Mouse (Mus musculus) gastrocnemius, postnatal 10 days (tissue): ENCODE results near the gene Ube3c. TPM values are rescaled to one million over a fixed set of nuclear protein-coding genes. Genes with fewer than 3 reads are reported as not detected.
A peak's percentile ranks its signal among the peaks of the same experiment; 100 is the strongest.

Source experiments
- DNase-seq: peaks from one replicate; pipeline ENCODE4 v3.0.0; 2021; ENCODE audit warnings: mixed read lengths
- total RNA-seq, 2 experiments: library from RNA; stranded (reverse); gene quantifications; 2 replicates each; pipeline ENCODE4 v1.2.3; 2021

The Ube3c gene
- total RNA-seq, 2 experiments from 2014 or later: 32.7 to 35.0 TPM

DNA sequence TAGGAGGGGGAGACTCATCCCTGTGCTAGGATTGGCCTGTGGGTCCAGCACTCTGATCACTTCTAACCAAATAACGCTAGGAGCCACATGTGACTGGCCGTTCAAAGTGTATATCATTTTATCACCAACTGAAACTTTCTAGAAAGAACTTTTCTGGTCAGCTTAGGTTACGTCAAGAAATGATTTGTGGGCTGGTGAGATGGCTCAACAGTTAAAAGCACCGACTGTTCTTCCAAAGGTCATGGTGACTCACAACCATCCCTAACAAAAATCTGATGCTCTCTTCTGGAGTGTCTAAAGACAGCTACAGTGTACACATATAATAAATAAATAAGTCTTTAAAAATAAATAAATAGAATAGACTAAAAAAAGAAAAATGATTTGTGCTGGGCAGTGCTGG lies 103.5 kb downstream of the Ube3c start:
- DNase-seq: no peak

DNA sequence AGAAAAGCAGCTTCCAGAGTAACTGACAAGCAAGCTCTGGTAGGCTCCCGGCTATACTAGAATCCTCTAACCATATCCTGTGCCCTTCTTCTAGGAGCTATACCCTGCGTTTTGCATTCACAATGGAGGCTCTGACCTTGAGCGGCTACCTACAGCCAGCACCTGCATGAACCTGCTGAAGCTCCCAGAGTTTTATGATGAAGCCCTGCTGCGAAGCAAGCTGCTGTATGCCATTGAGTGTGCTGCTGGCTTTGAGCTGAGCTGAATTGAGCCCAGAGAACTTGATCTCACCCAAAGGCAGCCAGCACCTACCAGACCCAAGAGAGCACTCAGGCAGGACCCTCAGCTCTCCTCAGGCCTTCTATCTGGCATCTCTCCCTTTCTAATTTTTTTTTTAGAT lies 105.3 kb downstream of the Ube3c start:
- no peak for DNase-seq

DNA sequence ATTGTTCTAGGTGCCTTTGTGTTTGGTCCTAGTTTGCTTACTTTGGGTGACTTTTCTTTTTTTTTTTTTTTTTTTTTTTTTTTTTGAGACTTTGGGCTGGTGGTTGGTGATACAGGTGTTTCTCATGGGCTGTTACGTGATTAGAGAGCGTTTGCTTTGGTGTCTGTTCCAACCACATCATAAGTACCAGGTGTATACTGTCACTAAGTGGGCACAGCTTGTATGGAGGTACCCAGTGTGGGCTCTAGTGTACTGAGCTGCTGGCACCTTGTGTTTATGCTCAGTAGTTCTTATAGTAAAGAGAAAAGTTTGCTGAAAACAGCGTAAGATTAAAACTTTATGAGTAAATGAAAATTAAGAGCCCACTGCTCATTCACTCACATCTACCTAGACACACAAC lies 107.4 kb downstream of the Ube3c start:
- no peak for DNase-seq

DNA sequence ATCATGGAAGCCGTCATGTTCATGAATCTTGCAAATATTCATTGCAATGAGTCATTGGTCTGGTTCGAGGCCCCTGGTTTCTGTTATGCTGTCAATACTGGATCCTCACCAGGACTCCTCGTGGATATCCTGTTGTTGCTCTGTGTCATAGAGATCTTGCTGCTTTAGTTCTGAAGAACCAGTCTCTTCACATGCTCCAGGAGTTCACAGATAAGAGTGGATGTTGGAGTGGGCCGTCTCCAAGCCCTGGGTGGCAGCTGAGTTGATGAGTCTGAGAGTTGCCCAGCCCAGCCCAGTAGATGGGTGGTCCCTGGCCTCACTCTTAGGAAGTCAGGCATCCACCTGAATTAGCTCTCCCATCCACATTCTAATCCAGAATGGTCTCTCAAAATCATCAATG lies 116.0 kb downstream of the Ube3c start:
- DNase-seq: no peak

DNA sequence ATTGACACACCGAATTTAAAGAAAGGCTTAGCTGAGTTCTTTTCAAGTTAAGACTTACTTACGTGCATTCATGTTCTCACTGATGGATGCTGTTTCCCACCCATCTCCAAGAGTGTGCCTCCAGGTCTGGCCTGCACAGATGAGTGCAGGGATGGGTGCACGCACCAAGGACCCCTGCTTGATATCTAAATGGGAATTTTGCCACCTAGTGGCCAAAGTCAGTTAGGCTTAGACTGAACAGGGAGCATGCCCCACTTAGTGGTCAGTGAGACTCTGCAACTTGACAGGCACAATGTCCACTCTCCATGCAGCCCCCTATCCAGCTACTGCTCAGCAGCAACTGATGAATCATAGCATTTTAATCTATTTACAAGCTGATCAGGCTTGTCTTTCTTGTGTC lies 118.6 kb downstream of the Ube3c start:
- peak; percentile 24 for DNase-seq

DNA sequence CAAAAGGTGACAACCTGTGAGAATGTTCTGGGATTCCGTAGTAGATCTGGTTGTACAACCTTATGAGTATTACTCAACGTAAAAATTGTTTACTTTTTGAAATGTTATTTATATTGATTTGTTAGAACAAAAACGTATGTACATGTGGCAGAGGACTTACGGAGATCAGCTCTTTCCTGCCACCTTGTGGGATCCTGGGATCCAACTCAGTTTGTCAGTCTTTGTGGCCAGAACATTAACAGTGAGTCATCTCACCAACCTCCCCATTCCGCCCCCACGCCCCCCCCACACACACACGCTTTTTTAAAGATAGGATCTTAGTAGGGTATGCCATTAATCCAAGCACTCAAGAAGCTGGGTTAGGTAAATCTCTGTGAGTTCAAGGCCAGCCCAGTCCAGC lies 119.3 kb downstream of the Ube3c start:
- no peak for DNase-seq

DNA sequence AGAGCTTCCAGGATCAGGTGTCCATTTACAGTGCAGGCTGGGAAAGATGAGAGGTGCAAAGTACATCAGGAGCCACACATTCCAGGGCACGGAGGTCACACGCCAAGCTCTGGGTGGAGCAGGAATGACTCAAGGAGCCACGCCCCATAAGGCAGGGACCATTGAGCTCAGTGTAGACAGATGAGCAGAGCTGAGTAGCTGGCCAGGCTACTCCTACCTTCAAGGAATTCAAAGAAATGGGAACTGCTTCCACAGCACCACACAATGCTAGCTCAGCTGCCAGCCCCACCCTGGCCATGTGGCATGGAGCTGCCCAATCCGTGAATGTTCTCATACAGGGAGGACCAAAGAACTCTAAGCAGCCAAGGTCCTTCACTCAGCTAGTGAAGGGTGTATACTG lies 129.5 kb downstream of the Ube3c start:
- no peak for DNase-seq

DNA sequence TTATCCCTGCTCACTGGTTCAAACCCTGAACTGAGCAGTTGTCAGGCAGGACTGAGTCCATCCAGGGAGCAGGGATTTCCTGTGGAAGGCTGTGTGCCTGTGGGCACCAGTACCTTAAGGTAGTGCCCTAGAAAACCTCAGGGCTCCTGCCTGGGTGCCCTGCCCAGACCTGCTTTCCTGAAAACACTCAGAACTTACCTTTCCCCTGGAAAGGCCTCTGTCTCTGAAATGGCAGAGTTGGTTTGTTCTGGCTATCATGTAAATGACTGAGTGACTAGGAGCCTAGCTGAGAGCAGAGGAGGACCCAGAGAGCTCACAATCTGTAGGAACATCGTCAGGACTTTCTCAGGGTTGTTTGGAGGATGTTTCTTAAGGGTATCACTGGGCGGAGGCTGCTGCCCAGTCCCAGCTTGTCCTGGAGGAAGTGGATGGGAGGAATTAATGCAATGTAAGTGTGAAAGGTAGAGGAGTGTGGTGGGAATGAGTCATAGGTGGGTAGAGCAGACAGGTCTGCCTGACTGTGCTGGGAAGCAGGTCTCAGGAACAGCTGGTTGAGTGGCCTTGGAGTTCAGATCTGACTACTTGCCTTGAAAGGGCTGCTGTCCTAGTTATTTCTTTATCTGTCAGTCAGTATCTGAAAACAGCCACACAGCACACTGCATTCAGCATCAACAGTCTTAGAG lies 130.6 kb downstream of the Ube3c start:
- no peak for DNase-seq

DNA sequence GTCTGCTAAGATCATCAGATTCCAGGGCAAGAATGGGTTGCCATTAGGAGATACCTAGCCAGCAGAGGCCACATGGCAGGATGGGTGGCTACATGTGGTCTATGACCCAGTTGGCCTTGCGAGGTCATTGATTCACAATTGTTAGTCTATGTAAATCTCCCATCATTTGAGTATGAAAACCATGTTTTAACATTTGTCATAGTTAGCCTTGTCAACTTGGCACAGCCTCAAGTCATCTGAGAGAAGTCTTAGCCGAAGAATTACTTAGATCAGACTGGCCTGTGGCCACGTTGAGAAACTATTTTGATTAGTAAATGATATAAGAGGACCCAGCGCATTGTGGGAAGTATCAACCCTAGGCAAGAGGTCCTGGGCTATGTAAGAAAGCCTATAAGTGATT lies 138.2 kb downstream of the Ube3c start:
- no peak for DNase-seq

DNA sequence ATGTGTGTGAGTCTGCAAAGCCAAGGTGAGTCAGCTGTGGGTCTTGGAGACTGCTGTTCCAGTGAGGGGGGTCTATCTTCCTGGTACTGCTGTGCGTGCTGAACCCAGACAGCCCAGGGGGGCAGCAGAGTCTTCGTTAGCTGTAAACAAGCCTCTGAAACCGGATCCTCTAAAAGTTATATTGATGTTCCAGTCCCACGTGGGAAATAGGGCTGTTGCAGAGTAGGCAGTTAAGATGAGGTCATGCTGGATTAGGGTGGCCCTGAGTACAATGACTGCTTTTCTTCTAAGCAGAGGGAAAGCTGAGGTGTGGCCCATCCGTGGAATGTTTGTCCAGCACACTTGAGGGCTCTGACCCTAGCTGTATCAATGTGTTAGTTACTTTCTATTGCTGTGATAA lies 139.2 kb downstream of the Ube3c start:
- no peak for DNase-seq

DNA sequence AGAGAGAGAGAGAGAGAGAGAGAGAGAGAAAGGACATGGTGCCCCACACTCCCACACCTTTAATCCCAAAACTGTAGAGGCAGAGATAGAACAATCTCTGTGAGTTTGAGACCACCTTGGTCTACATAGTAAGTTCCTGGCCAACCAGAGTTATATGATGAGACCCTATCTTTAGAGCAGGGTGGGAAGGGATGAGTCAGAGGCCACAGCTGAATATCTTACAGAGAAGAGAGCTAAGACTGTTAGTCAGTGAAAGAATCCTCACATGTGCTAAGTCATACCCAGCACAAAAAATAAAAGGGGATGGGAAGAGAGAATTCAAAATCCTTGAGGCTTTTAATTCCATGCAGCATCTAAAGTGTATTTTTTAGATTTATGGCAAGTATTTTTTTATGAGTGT lies 142.6 kb downstream of the Ube3c start:
- DNase-seq: no peak

DNA sequence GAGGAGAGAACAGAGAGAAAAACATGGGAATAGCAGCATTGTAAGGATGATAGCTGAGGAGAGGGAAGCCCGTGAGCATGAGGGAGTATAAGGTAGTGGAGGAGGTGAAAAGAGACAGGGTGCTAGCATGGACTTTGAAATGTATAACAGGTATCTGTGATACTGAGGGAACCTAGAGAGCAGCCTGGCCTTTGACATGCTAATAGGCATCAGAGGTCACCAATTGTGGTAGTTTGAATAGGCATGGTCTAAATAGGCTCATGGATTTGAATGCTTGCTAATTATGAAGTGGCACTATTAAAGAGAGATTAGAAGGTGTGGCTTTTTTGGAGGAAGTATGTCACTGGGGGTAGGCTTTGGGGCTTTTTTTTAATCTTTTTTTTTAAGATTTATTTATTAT lies 143.9 kb downstream of the Ube3c start:
- no peak for DNase-seq

DNA sequence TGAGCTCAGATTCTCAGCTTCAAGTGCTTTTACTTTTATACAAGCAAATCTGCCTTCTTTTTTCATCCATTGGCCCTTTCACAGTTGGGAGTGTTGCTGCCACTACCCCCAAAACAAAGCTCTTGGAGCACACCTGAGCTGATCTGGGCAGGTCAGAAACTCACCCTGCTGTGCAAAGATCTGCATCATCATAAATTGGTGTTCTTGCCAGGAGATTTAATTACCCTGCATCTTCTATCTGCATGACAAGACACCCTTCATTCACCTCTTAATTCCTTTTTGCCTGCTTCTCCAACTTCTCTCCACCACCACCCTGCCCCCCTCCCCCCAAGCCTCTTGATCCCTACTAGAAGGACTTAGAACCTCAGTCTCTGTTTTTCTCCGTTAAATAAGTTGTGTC lies 152.1 kb downstream of the Ube3c start:
- no peak for DNase-seq

DNA sequence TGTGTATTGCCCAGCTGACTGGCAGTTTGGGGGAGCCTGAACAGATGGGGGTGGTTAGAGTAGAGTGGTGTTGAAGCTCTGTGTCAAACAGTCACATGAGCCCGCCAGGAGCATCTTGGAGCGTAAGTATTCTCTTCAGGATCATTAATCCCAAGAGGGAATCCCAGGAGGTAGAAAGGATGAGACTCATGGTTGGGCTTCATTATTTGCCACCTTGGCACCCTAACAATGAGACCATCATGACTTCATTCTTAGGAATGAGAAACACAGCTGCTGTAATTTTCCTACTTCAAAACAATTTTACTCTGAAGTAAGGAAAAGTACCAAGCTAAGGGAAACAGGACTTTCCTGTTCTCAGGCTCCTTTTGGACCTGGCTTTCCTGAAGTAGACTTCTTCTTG lies 156.3 kb downstream of the Ube3c start:
- DNase-seq: no peak

Other genes starting within 250 kb of the Ube3c start
- gene Lmbr1, start 190.9 kb upstream of the Ube3c start, total RNA-seq: 10 to 100 TPM in 1 of 2 experiments, 1 to 10 TPM in 1; 9.5 to 11.4 TPM
- 10 to 100 TPM; 11.8 to 13.6 TPM for gene Nom1, start 134.6 kb upstream of the Ube3c start, total RNA-seq
- not detected for gene Mnx1, start 90.8 kb upstream of the Ube3c start, total RNA-seq
- gene Dnajb6, start 166.4 kb downstream of the Ube3c start, total RNA-seq: 10 to 100 TPM; 67.7 to 78.0 TPM
- gene Gm5129, start 166.7 kb downstream of the Ube3c start, total RNA-seq: not detected